Mouse (Mus musculus): ENCODE data around the gene Sox30.
"Not testable (repeated sequence)": the region's sequence is repeated elsewhere in the genome, so short reads cannot be mapped to it uniquely, and the experiment has no call there.

Sox30 gene

GRCm38 (mm10) chr11:46020246-46020645, 40.1 kb downstream of the Sox30 start:
- DNase-seq (ENCODE audit: low spot score), result no peak

- no peak for DNase-seq (ENCODE audit: low spot score)
Measured at GRCm38 (mm10) chr11:46021850-46022249, 41.7 kb downstream of the Sox30 start.

GRCm38 (mm10) chr11:46022983-46023382, 42.9 kb downstream of the Sox30 start:
- no peak for DNase-seq (ENCODE audit: low spot score)

- no peak for DNase-seq (ENCODE audit: low spot score)
Measured at GRCm38 (mm10) chr11:46025962-46026392, 45.9 kb downstream of the Sox30 start.

GRCm38 (mm10) chr11:46027952-46028814, 48.1 kb downstream of the Sox30 start:
- DNase-seq (ENCODE audit: low spot score), result no peak

- no peak for DNase-seq (ENCODE audit: low spot score)
Measured at GRCm38 (mm10) chr11:46029485-46029884, 49.4 kb downstream of the Sox30 start.

GRCm38 (mm10) chr11:46030026-46030425, 49.9 kb downstream of the Sox30 start:
- no peak for DNase-seq (ENCODE audit: low spot score)

GRCm38 (mm10) chr11:46031470-46031869, 51.4 kb downstream of the Sox30 start:
- no peak for DNase-seq (ENCODE audit: low spot score)

- DNase-seq (ENCODE audit: low spot score), result no peak
Measured at GRCm38 (mm10) chr11:46032956-46033355, 52.8 kb downstream of the Sox30 start.

- no peak for DNase-seq (ENCODE audit: low spot score)
Measured at GRCm38 (mm10) chr11:46036374-46036773, 56.3 kb downstream of the Sox30 start.

GRCm38 (mm10) chr11:46038901-46039300, 58.8 kb downstream of the Sox30 start:
- DNase-seq (ENCODE audit: low spot score), result no peak

- no peak for DNase-seq (ENCODE audit: low spot score)
Measured at GRCm38 (mm10) chr11:46039335-46039734, 59.2 kb downstream of the Sox30 start.

GRCm38 (mm10) chr11:46040841-46041556, 60.9 kb downstream of the Sox30 start:
- no peak for DNase-seq (ENCODE audit: low spot score)

- no peak for DNase-seq (ENCODE audit: low spot score)
Measured at GRCm38 (mm10) chr11:46041607-46042267, 61.6 kb downstream of the Sox30 start.

- DNase-seq (ENCODE audit: low spot score), result no peak
Measured at GRCm38 (mm10) chr11:46044781-46045180, 64.7 kb downstream of the Sox30 start.

GRCm38 (mm10) chr11:46047264-46047663, 67.2 kb downstream of the Sox30 start:
- no peak for DNase-seq (ENCODE audit: low spot score)

- not testable (repeated sequence) for DNase-seq (ENCODE audit: low spot score)
Measured at GRCm38 (mm10) chr11:46052105-46052659, 72.1 kb downstream of the Sox30 start, which contains the start of gene Gm12166. TSS of gene Gm12166 (minus strand) at chr11:46052321.

- DNase-seq (ENCODE audit: low spot score), result not testable (repeated sequence)
Measured at GRCm38 (mm10) chr11:46053457-46053856, 73.3 kb downstream of the Sox30 start.

GRCm38 (mm10) chr11:46054311-46054710, 74.2 kb downstream of the Sox30 start:
- no peak for DNase-seq (ENCODE audit: low spot score)

GRCm38 (mm10) chr11:46054911-46055895, 75.1 kb downstream of the Sox30 start:
- no peak for DNase-seq (ENCODE audit: low spot score)
